Mouse (Mus musculus) spleen, adult 2 months (tissue): ENCODE results near the gene Usp9x.

ENCODE experiments used
- CTCF ChIP-seq: fragments of 200-500 bp; IDR thresholded peaks from 2 replicates; pipeline ENCODE4 v1.5.1; 2011; ENCODE audit warnings: mild to moderate bottlenecking, inconsistent platforms; ENCODE audit not compliant: insufficient read depth, insufficient read length, insufficient replicate concordance; ENCODE audit errors: extremely low read depth
- POLR2A ChIP-seq: fragments of 200-500 bp; IDR thresholded peaks from 2 replicates; pipeline ENCODE4 v1.6.1; 2011; ENCODE audit warnings: low read depth, low read length, inconsistent platforms

DNA sequence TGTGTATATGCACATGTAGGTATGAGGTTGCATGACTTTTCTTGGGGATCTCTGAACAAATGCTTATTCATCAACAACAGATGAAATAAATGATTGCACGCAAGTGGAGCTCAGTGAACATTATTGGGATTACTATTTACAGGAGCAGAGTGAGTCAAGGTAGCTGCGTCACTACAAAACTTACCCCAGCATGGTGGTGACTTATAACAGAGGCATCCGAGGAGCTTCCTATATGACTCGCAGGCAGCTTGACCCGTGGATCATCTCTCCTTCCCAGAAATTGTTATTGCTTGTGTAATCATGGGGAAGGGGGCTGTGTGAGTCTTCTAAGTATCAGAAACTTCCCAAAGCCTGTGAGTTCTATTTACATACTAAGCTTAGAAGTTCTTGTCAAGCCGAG, 41.3 kb upstream of the Usp9x start:
- no peak for TF ChIP-seq CTCF
- TF ChIP-seq POLR2A: no peak
